Mouse (Mus musculus) heart, embryonic 10.5 days (tissue): ENCODE data around the gene Cbx2. TPM values are rescaled to one million over a fixed set of nuclear protein-coding genes. Genes with fewer than 3 reads are reported as not detected.

Source experiments
- DNase-seq: peaks from one replicate; pipeline ENCODE4 v3.0.0-alpha.2; 2017; ENCODE audit warnings: low spot score
- H3K27ac ChIP-seq: fragments of 300-500 bp; sonication (generic); 2 replicates; pipeline ENCODE4 v1.5.1; 2016; ENCODE audit warnings: mild to moderate bottlenecking
- H3K27me3 ChIP-seq: fragments of 300-500 bp; sonication (generic); 2 replicates; pipeline ENCODE4 v1.6.1; 2016; ENCODE audit warnings: mild to moderate bottlenecking; ENCODE audit not compliant: poor library complexity, insufficient read depth, severe bottlenecking
- H3K36me3 ChIP-seq: fragments of 300-500 bp; sonication (generic); 2 replicates; pipeline ENCODE4 v1.6.1; 2016; ENCODE audit warnings: mild to moderate bottlenecking, moderate library complexity
- H3K4me1 ChIP-seq: fragments of 300-500 bp; sonication (generic); 2 replicates; pipeline ENCODE4 v1.6.1; 2016; ENCODE audit warnings: mild to moderate bottlenecking
- H3K4me3 ChIP-seq: fragments of 300-500 bp; sonication (generic); 2 replicates; pipeline ENCODE4 v1.5.1; 2016; ENCODE audit warnings: mild to moderate bottlenecking, moderate library complexity
- H3K9me3 ChIP-seq: fragments of 300-500 bp; sonication (generic); 2 replicates; pipeline ENCODE4 v1.6.1; 2016; ENCODE audit warnings: mild to moderate bottlenecking, moderate library complexity
- WGBS: fragments of 180-500 bp; shearing (Covaris S2); methylation state at CpG from one replicate; pipeline ENCODE4 v1.1.7; 2016; 5-methylcytosine and 5-hydroxymethylcytosine counted together
- polyA plus RNA-seq: library from polyadenylated mRNA; unstranded; fragments of >200 nt; fragmentation: Nextera tagmentation; extraction: Ambion mirVana; gene quantifications from 2 replicates; pipeline ENCODE4 v1.2.1, GENCODE M21; 2016

Cbx2 gene
- polyA plus RNA-seq, 1 experiment from 2014 or later = 56.0 TPM

GRCm38 (mm10) chr11:119023616-119023980, 836 bp downstream of the Cbx2 start:
- Histone ChIP-seq H3K36me3 (peaks cover 31% of the 10 kb centered on the region), H3K27me3 (peaks cover 33% of the 10 kb centered on the region), H3K27ac (peak overlapping the region; percentile 97), H3K4me1 (peaks cover 48% of the 10 kb centered on the region), H3K9me3 (no peaks in the 10 kb centered on the region), H3K4me3 (peak overlapping the region; percentile 93)
- under 1% methylated on average over 15 of the region's 15 CpGs for WGBS
- no peak for DNase-seq

GRCm38 (mm10) chr11:119024260-119024659, 1.5 kb downstream of the Cbx2 start:
- DNase-seq = no peak
- Histone ChIP-seq H3K4me1 (peaks cover 49% of the 10 kb centered on the region), H3K9me3 (no peaks in the 10 kb centered on the region), H3K27ac (peak overlapping the region; percentile 97), H3K36me3 (peaks cover 38% of the 10 kb centered on the region), H3K27me3 (peaks cover 26% of the 10 kb centered on the region), H3K4me3 (peak overlapping the region; percentile 93)
- WGBS = 10% methylated on average over 7 of the region's 7 CpGs

- DNase-seq = no peak
- Histone ChIP-seq H3K36me3 (peaks cover 56% of the 10 kb centered on the region), H3K27ac (peak overlapping the region; percentile 42), H3K4me3 (peak overlapping the region; percentile 27), H3K27me3 (peaks cover 7% of the 10 kb centered on the region), H3K9me3 (no peaks in the 10 kb centered on the region), H3K4me1 (peaks cover 49% of the 10 kb centered on the region)
- 41% methylated on average over 12 of the region's 12 CpGs for WGBS
Measured at GRCm38 (mm10) chr11:119026203-119026602, 3.4 kb downstream of the Cbx2 start.

GRCm38 (mm10) chr11:119033874-119034558, 11.3 kb downstream of the Cbx2 start:
- peaks cover 61% of the 10 kb centered on the region for H3K27me3 ChIP-seq
- DNase-seq = no peak
- WGBS = 1% methylated on average over 26 of the region's 26 CpGs
- no peaks in the 10 kb centered on the region for H3K9me3 ChIP-seq
- H3K4me3 ChIP-seq = peak overlapping the region; percentile 47
- H3K27ac ChIP-seq = no peak overlapping the region
- H3K4me1 ChIP-seq = peaks cover 40% of the 10 kb centered on the region
- peaks cover 28% of the 10 kb centered on the region for H3K36me3 ChIP-seq

GRCm38 (mm10) chr11:119034635-119035034, 11.9 kb downstream of the Cbx2 start:
- peak overlapping the region; percentile 47 for H3K4me3 ChIP-seq
- H3K4me1 ChIP-seq = peaks cover 46% of the 10 kb centered on the region
- no peaks in the 10 kb centered on the region for H3K9me3 ChIP-seq
- DNase-seq = no peak
- peaks cover 67% of the 10 kb centered on the region for H3K27me3 ChIP-seq
- peaks cover 24% of the 10 kb centered on the region for H3K36me3 ChIP-seq
- H3K27ac ChIP-seq = no peak overlapping the region
- WGBS = 2% methylated on average over 19 of the region's 19 CpGs

- no peak for DNase-seq
- Histone ChIP-seq H3K4me3 (peak overlapping the region; percentile 47), H3K36me3 (peaks cover 19% of the 10 kb centered on the region), H3K4me1 (peaks cover 52% of the 10 kb centered on the region), H3K27me3 (peaks cover 71% of the 10 kb centered on the region), H3K9me3 (no peaks in the 10 kb centered on the region), H3K27ac (no peak overlapping the region)
- WGBS = 1% methylated on average over 21 of the region's 21 CpGs
Measured at GRCm38 (mm10) chr11:119035094-119035685, 12.4 kb downstream of the Cbx2 start.

GRCm38 (mm10) chr11:119035686-119036165, 13.0 kb downstream of the Cbx2 start:
- peaks cover 57% of the 10 kb centered on the region for H3K4me1 ChIP-seq
- H3K27ac ChIP-seq = peak overlapping the region; percentile 11; the same call in 1 of the 2 replicates
- WGBS = 2% methylated on average over 21 of the region's 21 CpGs
- peaks cover 71% of the 10 kb centered on the region for H3K27me3 ChIP-seq
- peaks cover 13% of the 10 kb centered on the region for H3K36me3 ChIP-seq
- no peak for DNase-seq
- no peaks in the 10 kb centered on the region for H3K9me3 ChIP-seq
- H3K4me3 ChIP-seq = peak overlapping the region; percentile 47; the same call in 1 of the 2 replicates

- H3K27ac ChIP-seq = no peak overlapping the region
- peaks cover 10% of the 10 kb centered on the region for H3K36me3 ChIP-seq
- no peaks in the 10 kb centered on the region for H3K9me3 ChIP-seq
- DNase-seq = no peak
- peaks cover 62% of the 10 kb centered on the region for H3K4me1 ChIP-seq
- WGBS = under 1% methylated on average over 15 of the region's 15 CpGs
- peaks cover 74% of the 10 kb centered on the region for H3K27me3 ChIP-seq
- H3K4me3 ChIP-seq = peak overlapping the region; percentile 65; the same call in 1 of the 2 replicates
Measured at GRCm38 (mm10) chr11:119036447-119036846, 13.7 kb downstream of the Cbx2 start.

GRCm38 (mm10) chr11:119036934-119037779, 14.4 kb downstream of the Cbx2 start:
- WGBS = 1% methylated on average over 57 of the region's 57 CpGs

GRCm38 (mm10) chr11:119037780-119038401, 15.1 kb downstream of the Cbx2 start:
- peak overlapping the region; percentile 62; the same call in 1 of the 2 replicates for H3K27ac ChIP-seq
- H3K4me1 ChIP-seq = peaks cover 77% of the 10 kb centered on the region
- 2% methylated on average over 18 of the region's 18 CpGs for WGBS
- H3K36me3 ChIP-seq = peaks cover 10% of the 10 kb centered on the region
- H3K4me3 ChIP-seq = peak overlapping the region; percentile 65
- H3K9me3 ChIP-seq = no peaks in the 10 kb centered on the region
- peaks cover 88% of the 10 kb centered on the region for H3K27me3 ChIP-seq
- DNase-seq = no peak

More at GRCm38 (mm10) chr11:119036934-119037779, 14.4 kb downstream of the Cbx2 start:
- peaks cover 69% of the 10 kb centered on the region for H3K4me1 ChIP-seq
- peaks cover 81% of the 10 kb centered on the region for H3K27me3 ChIP-seq
- H3K4me3 ChIP-seq = peak overlapping the region; percentile 65
- peak overlapping the region; percentile 65 for H3K27ac ChIP-seq
- H3K36me3 ChIP-seq = peaks cover 10% of the 10 kb centered on the region
- no peak for DNase-seq
- H3K9me3 ChIP-seq = no peaks in the 10 kb centered on the region

GRCm38 (mm10) chr11:119038744-119039484, 16.2 kb downstream of the Cbx2 start:
- DNase-seq = no peak

More at GRCm38 (mm10) chr11:119038744-119039484, 16.2 kb downstream of the Cbx2 start:
- H3K27ac ChIP-seq = 0 out of 2 replicates have a peak overlapping the region, but pooled peaks have one; percentile 18
- WGBS = 36% methylated on average over 22 of the region's 22 CpGs
- H3K4me1 ChIP-seq = peaks cover 79% of the 10 kb centered on the region
- H3K4me3 ChIP-seq = peak overlapping the region; percentile 84
- peaks cover 10% of the 10 kb centered on the region for H3K36me3 ChIP-seq
- H3K9me3 ChIP-seq = no peaks in the 10 kb centered on the region
- H3K27me3 ChIP-seq = peaks cover 89% of the 10 kb centered on the region
